Mouse (Mus musculus) hindbrain, embryonic 10.5 days (tissue): ENCODE data around the gene Fut2. TPM values are rescaled to one million over a fixed set of nuclear protein-coding genes. Genes with fewer than 3 reads are reported as not detected.

Source experiments
- DNase-seq: peaks from one replicate; pipeline ENCODE4 v3.0.0-alpha.2; 2017; ENCODE audit warnings: low spot score
- H3K27ac ChIP-seq: fragments of 300-500 bp; sonication (generic); 2 replicates; pipeline ENCODE4 v1.5.1; 2016; ENCODE audit warnings: mild to moderate bottlenecking, moderate library complexity
- H3K27me3 ChIP-seq: fragments of 300-500 bp; sonication (generic); 2 replicates; pipeline ENCODE4 v1.6.1; 2016; ENCODE audit warnings: mild to moderate bottlenecking; ENCODE audit not compliant: poor library complexity, insufficient read depth, severe bottlenecking
- H3K36me3 ChIP-seq: fragments of 300-500 bp; sonication (generic); 2 replicates; pipeline ENCODE4 v1.6.1; 2016; ENCODE audit warnings: mild to moderate bottlenecking, moderate library complexity
- H3K4me1 ChIP-seq: fragments of 300-500 bp; sonication (generic); replicated peaks from 2 replicates; pipeline ENCODE4 v1.6.1; 2016; ENCODE audit warnings: mild to moderate bottlenecking
- H3K4me3 ChIP-seq: fragments of 300-500 bp; sonication (generic); 2 replicates; pipeline ENCODE4 v1.5.1; 2016; ENCODE audit warnings: mild to moderate bottlenecking, moderate library complexity
- H3K9me3 ChIP-seq: fragments of 300-500 bp; sonication (generic); 2 replicates; pipeline ENCODE4 v1.6.1; 2016; ENCODE audit warnings: mild to moderate bottlenecking, moderate library complexity
- WGBS: fragments of 180-500 bp; shearing (Covaris S2); methylation state at CpG from one replicate; pipeline ENCODE4 v1.1.7; 2016; 5-methylcytosine and 5-hydroxymethylcytosine counted together
- polyA plus RNA-seq: library from polyadenylated mRNA; unstranded; fragments of >200 nt; fragmentation: Nextera tagmentation; extraction: Ambion mirVana; gene quantifications from 2 replicates; pipeline ENCODE4 v1.2.1, GENCODE M21; 2016

Gene Fut2
- polyA plus RNA-seq, 1 experiment from 2014 or later = 0.21 TPM

GRCm38 (mm10) chr7:45699523-45700141 is 33.4 kb upstream of the Fut2 start, which contains the start of gene Car11:
Gene Car11 (plus strand): TSS chr7:45699843.
- no peaks in the 10 kb centered on the region for H3K36me3 ChIP-seq
- H3K27me3 ChIP-seq = peaks cover 52% of the 10 kb centered on the region
- WGBS = under 1% methylated on average over 36 of the region's 36 CpGs
- peaks cover 53% of the 10 kb centered on the region for H3K4me1 ChIP-seq
- no peaks in the 10 kb centered on the region for H3K9me3 ChIP-seq
- H3K27ac ChIP-seq = peak within 1 kb of the TSS; percentile 78
- no peak for DNase-seq
- peak within 1 kb of the TSS; percentile 56 for H3K4me3 ChIP-seq

- H3K9me3 ChIP-seq = no peaks in the 10 kb centered on the region
- H3K4me3 ChIP-seq = no peak overlapping the region
- 78% methylated on average over 7 of the region's 7 CpGs for WGBS
- no peak overlapping the region for H3K27ac ChIP-seq
- H3K27me3 ChIP-seq = peaks cover 66% of the 10 kb centered on the region
- H3K4me1 ChIP-seq = peaks cover 55% of the 10 kb centered on the region
- H3K36me3 ChIP-seq = no peaks in the 10 kb centered on the region
- no peak for DNase-seq
Measured at GRCm38 (mm10) chr7:45697894-45698293, 31.7 kb upstream of the Fut2 start.

DNA sequence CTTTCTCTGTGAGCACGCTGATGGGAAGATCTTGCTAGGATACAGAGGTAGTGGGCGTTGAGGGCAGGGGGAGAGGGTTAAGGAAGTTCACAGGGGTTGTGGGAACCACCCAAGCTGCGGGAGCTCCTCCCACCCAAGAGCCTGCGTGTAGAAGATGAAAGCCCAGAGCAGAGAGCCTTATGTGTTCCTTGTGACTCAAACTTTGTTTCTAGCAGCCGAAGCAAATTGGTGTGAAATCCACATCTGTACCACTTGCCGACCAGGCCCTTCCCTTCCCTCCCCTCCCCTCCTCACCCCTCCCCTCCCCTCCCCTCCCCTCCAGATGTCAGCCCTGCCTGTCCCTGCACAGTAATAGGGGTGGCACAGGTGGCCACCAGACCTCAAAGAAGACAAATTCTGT is 28.9 kb upstream of the Fut2 start:
- H3K36me3 ChIP-seq = no peaks in the 10 kb centered on the region
- peaks cover 47% of the 10 kb centered on the region for H3K4me1 ChIP-seq
- 13% methylated on average over 6 of the region's 6 CpGs for WGBS
- H3K27ac ChIP-seq = peak overlapping the region; percentile 18; the same call in 1 of the 2 replicates
- DNase-seq = peak; percentile 59
- H3K9me3 ChIP-seq = no peaks in the 10 kb centered on the region
- H3K27me3 ChIP-seq = peaks cover 73% of the 10 kb centered on the region
- H3K4me3 ChIP-seq = no peak overlapping the region

GRCm38 (mm10) chr7:45693921-45694591 is 27.9 kb upstream of the Fut2 start, which contains the start of gene Sec1:
Gene Sec1 (minus strand): TSS chr7:45694402.
- H3K27me3 ChIP-seq = peaks cover 71% of the 10 kb centered on the region
- peaks cover 44% of the 10 kb centered on the region for H3K4me1 ChIP-seq
- WGBS = 87% methylated on average over 50 of the region's 50 CpGs
- peak within 1 kb of the TSS; percentile 73 for H3K27ac ChIP-seq
- no peaks in the 10 kb centered on the region for H3K9me3 ChIP-seq
- no peak for DNase-seq
- H3K36me3 ChIP-seq = no peaks in the 10 kb centered on the region
- no peak within 1 kb of the TSS for H3K4me3 ChIP-seq

- Histone ChIP-seq H3K27ac (0 out of 2 replicates have a peak overlapping the region, but pooled peaks have one; percentile 31), H3K36me3 (no peaks in the 10 kb centered on the region), H3K27me3 (peaks cover 59% of the 10 kb centered on the region), H3K4me3 (no peak overlapping the region), H3K9me3 (no peaks in the 10 kb centered on the region), H3K4me1 (peaks cover 47% of the 10 kb centered on the region)
- WGBS = 69% methylated on average over 2 of the region's 2 CpGs
- DNase-seq = no peak
Measured at GRCm38 (mm10) chr7:45692364-45692763, 26.2 kb upstream of the Fut2 start.

- Histone ChIP-seq H3K4me3 (no peak overlapping the region), H3K4me1 (peaks cover 62% of the 10 kb centered on the region), H3K27ac (peak overlapping the region; percentile 40; the same call in 1 of the 2 replicates), H3K9me3 (no peaks in the 10 kb centered on the region), H3K36me3 (no peaks in the 10 kb centered on the region), H3K27me3 (peaks cover 56% of the 10 kb centered on the region)
- 82% methylated on average over 11 of the region's 11 CpGs for WGBS
- no peak for DNase-seq
Measured at GRCm38 (mm10) chr7:45689800-45690199, 23.6 kb upstream of the Fut2 start.

DNA sequence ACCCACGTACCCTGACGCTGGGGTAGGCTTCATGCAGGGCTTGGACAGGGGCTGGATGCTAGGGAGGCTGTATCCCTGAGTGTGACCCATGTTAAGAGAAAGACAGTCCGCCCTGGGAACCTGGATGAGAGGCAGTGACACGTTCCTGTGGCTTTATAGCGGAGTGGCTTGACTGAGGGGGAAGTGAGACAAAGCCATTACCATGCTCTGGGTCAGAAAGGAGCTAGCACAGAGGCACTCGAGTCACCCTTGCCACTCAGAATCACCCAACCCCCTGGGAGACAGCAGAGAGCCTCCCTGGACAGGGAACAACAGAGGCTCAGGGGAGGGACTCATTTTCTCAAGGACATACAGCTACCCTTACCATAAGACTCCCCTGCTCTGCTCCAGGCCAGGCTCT is 22.9 kb upstream of the Fut2 start:
- WGBS = 59% methylated on average over 6 of the region's 6 CpGs
- H3K4me1 ChIP-seq = peaks cover 58% of the 10 kb centered on the region

GRCm38 (mm10) chr7:45686841-45687240 is 20.6 kb upstream of the Fut2 start:
- peaks cover 65% of the 10 kb centered on the region for H3K4me1 ChIP-seq
- H3K4me3 ChIP-seq = 0 out of 2 replicates have a peak overlapping the region, but pooled peaks have one; percentile 14
- WGBS = 75% methylated on average over 3 of the region's 3 CpGs
- no peak for DNase-seq
- H3K27me3 ChIP-seq = peaks cover 41% of the 10 kb centered on the region
- H3K9me3 ChIP-seq = no peaks in the 10 kb centered on the region
- H3K27ac ChIP-seq = peak overlapping the region; percentile 71; the same call in 1 of the 2 replicates
- no peaks in the 10 kb centered on the region for H3K36me3 ChIP-seq

More for the DNA sequence above, 22.9 kb upstream of the Fut2 start:
- peak overlapping the region; percentile 12; the same call in 1 of the 2 replicates for H3K27ac ChIP-seq
- H3K36me3 ChIP-seq = no peaks in the 10 kb centered on the region
- no peaks in the 10 kb centered on the region for H3K9me3 ChIP-seq
- no peak for DNase-seq
- peaks cover 60% of the 10 kb centered on the region for H3K27me3 ChIP-seq
- H3K4me3 ChIP-seq = no peak overlapping the region

DNA sequence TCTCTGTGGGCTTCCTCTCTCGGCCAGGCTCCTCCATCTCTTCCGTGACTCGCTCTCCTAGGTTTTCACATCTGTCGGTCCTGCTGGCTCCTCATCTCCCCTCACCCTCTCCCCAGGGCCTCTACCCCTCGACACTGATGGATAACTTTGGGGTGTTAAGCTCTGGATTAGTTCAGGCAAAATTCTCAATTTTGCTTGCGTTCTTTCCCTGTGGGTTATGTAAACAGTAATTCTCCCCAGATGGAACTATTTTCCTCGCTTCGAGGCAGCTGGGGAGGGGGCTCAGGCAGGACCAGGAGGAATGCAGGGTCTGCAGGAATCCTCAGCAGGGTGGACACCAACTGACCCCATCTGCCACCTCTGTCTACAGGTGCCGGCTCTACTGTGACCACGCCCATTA is 19.6 kb upstream of the Fut2 start:
- H3K9me3 ChIP-seq = no peaks in the 10 kb centered on the region
- peaks cover 65% of the 10 kb centered on the region for H3K4me1 ChIP-seq
- no peak for DNase-seq
- peaks cover 31% of the 10 kb centered on the region for H3K27me3 ChIP-seq
- H3K4me3 ChIP-seq = 0 out of 2 replicates have a peak overlapping the region, but pooled peaks have one; percentile 14
- no peaks in the 10 kb centered on the region for H3K36me3 ChIP-seq
- H3K27ac ChIP-seq = peak overlapping the region; percentile 71
- WGBS = 56% methylated on average over 10 of the region's 10 CpGs

DNA sequence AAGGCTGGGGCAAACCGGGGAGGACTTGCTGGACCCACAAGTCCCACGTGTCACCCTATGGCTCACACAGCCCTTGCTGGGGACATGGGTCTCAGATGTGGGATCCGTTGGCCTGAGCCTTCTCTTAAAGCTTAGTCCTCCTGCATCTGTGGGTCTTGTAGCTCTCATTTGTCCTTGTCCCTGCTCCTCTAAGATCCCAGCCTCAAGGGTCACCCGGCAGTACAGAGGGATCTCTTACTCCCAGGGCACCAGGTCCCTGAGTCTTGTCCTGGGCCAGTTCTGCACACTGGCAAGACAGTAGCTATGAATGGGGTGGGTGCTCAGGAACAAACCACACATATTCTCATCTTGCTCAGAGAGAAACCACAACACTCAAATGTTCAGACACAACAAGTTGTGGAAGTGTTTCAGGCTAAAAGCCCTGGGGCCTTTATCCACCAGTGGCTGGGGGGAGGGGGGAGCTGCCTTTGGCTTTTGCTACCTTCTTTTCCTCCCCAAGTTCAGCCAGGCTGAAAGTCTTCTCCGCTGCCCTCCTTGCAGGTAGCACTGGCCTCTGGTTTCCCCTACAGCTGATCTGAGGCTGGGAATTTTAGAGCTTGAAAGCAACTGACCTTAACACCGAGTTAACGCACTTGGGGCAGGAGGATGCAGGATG is 17.3 kb upstream of the Fut2 start, which contains the start of gene Ntn5:
Ntn5 (plus strand) TSS at position 627 of the 655 bp plus-strand sequence.
- Histone ChIP-seq H3K4me3 (peak within 1 kb of the TSS; percentile 32; the same call in 1 of the 2 replicates), H3K36me3 (no peaks in the 10 kb centered on the region), H3K27ac (peak within 1 kb of the TSS; percentile 89), H3K4me1 (peaks cover 56% of the 10 kb centered on the region), H3K27me3 (peaks cover 13% of the 10 kb centered on the region), H3K9me3 (no peaks in the 10 kb centered on the region)
- no peak for DNase-seq
- 78% methylated on average over 7 of the region's 7 CpGs for WGBS

GRCm38 (mm10) chr7:45682144-45683126 is 16.2 kb upstream of the Fut2 start:
- Histone ChIP-seq H3K9me3 (no peaks in the 10 kb centered on the region), H3K27ac (peak overlapping the region; percentile 89), H3K36me3 (no peaks in the 10 kb centered on the region), H3K27me3 (peaks cover 13% of the 10 kb centered on the region), H3K4me3 (peak overlapping the region; percentile 32), H3K4me1 (peaks cover 60% of the 10 kb centered on the region)
- peak; percentile 93 for DNase-seq
- 28% methylated on average over 14 of the region's 14 CpGs for WGBS
